Mouse (Mus musculus): Measurements from ENCODE around the gene 1600002K03Rik. TPM values are rescaled to one million over a fixed set of nuclear protein-coding genes. Genes with fewer than 3 reads are reported as not detected.

Gene 1600002K03Rik
- polyA plus RNA-seq, 1 experiment = 8.4 TPM

GRCm38 (mm10) chr10:80193976-80194375 is 21.2 kb downstream of the 1600002K03Rik start:
- no peak overlapping the region for H3K4me3 ChIP-seq (ENCODE audit: insufficient read depth, low read length)
- H3K27ac ChIP-seq (ENCODE audit: insufficient read depth, low read length) = no peak overlapping the region
- peaks cover 2% of the 10 kb centered on the region; the same call in 1 of the 2 replicates for H3K4me1 ChIP-seq (ENCODE audit: control insufficient read depth, insufficient read depth, low read length)
- TF ChIP-seq CTCF (IDR thresholded peaks at IDR 0.05; ENCODE audit: borderline replicate concordance, insufficient read depth, low read length) (no peak), POLR2A (IDR thresholded peaks at IDR 0.05; ENCODE audit: low read depth, low read length) (no peak)

- Histone ChIP-seq H3K4me1 (ENCODE audit: control insufficient read depth, insufficient read depth, low read length) (peaks cover 2% of the 10 kb centered on the region; the same call in 1 of the 2 replicates), H3K4me3 (ENCODE audit: insufficient read depth, low read length) (no peak overlapping the region), H3K27ac (ENCODE audit: insufficient read depth, low read length) (no peak overlapping the region)
- TF ChIP-seq POLR2A (IDR thresholded peaks at IDR 0.05; ENCODE audit: low read depth, low read length) (no peak), CTCF (IDR thresholded peaks at IDR 0.05; ENCODE audit: borderline replicate concordance, insufficient read depth, low read length) (no peak)
These were observed 21.7 kb downstream of the 1600002K03Rik start for GRCm38 (mm10) chr10:80194441-80194840.

- TF ChIP-seq POLR2A (IDR thresholded peaks at IDR 0.05; ENCODE audit: low read depth, low read length) (no peak), CTCF (IDR thresholded peaks at IDR 0.05; ENCODE audit: borderline replicate concordance, insufficient read depth, low read length) (no peak)
- H3K27ac ChIP-seq (ENCODE audit: insufficient read depth, low read length) = no peak overlapping the region
- H3K4me3 ChIP-seq (ENCODE audit: insufficient read depth, low read length) = no peak overlapping the region
- no peaks in the 10 kb centered on the region for H3K4me1 ChIP-seq (ENCODE audit: control insufficient read depth, insufficient read depth, low read length)
These were observed 23.4 kb downstream of the 1600002K03Rik start for GRCm38 (mm10) chr10:80196167-80196566.

- H3K4me1 ChIP-seq (ENCODE audit: control insufficient read depth, insufficient read depth, low read length) = no peaks in the 10 kb centered on the region
- no peak overlapping the region for H3K4me3 ChIP-seq (ENCODE audit: insufficient read depth, low read length)
- TF ChIP-seq CTCF (IDR thresholded peaks at IDR 0.05; ENCODE audit: borderline replicate concordance, insufficient read depth, low read length) = no peak
- TF ChIP-seq POLR2A (IDR thresholded peaks at IDR 0.05; ENCODE audit: low read depth, low read length) = no peak
- no peak overlapping the region for H3K27ac ChIP-seq (ENCODE audit: insufficient read depth, low read length)
These were observed 24.2 kb downstream of the 1600002K03Rik start for GRCm38 (mm10) chr10:80196778-80197581.

GRCm38 (mm10) chr10:80199440-80200008 is 26.8 kb downstream of the 1600002K03Rik start:
- H3K27ac ChIP-seq (ENCODE audit: insufficient read depth, low read length) = no peak overlapping the region
- H3K4me1 ChIP-seq (ENCODE audit: control insufficient read depth, insufficient read depth, low read length) = no peaks in the 10 kb centered on the region
- TF ChIP-seq CTCF (IDR thresholded peaks at IDR 0.05; ENCODE audit: borderline replicate concordance, insufficient read depth, low read length) (peak; percentile 79; the same call in 1 of the 2 replicates), POLR2A (IDR thresholded peaks at IDR 0.05; ENCODE audit: low read depth, low read length) (no peak)
- no peak overlapping the region for H3K4me3 ChIP-seq (ENCODE audit: insufficient read depth, low read length)

GRCm38 (mm10) chr10:80200485-80200884 is 27.7 kb downstream of the 1600002K03Rik start:
- Histone ChIP-seq H3K4me1 (ENCODE audit: control insufficient read depth, insufficient read depth, low read length) (no peaks in the 10 kb centered on the region), H3K4me3 (ENCODE audit: insufficient read depth, low read length) (no peak overlapping the region), H3K27ac (ENCODE audit: insufficient read depth, low read length) (no peak overlapping the region)
- TF ChIP-seq POLR2A (IDR thresholded peaks at IDR 0.05; ENCODE audit: low read depth, low read length) (no peak), CTCF (IDR thresholded peaks at IDR 0.05; ENCODE audit: borderline replicate concordance, insufficient read depth, low read length) (no peak)

GRCm38 (mm10) chr10:80204055-80204454 is 31.3 kb downstream of the 1600002K03Rik start:
- Histone ChIP-seq H3K27ac (ENCODE audit: insufficient read depth, low read length) (no peak overlapping the region), H3K4me3 (ENCODE audit: insufficient read depth, low read length) (no peak overlapping the region), H3K4me1 (ENCODE audit: control insufficient read depth, insufficient read depth, low read length) (no peaks in the 10 kb centered on the region)
- TF ChIP-seq POLR2A (IDR thresholded peaks at IDR 0.05; ENCODE audit: low read depth, low read length) = no peak
- TF ChIP-seq CTCF (IDR thresholded peaks at IDR 0.05; ENCODE audit: borderline replicate concordance, insufficient read depth, low read length) = no peak

GRCm38 (mm10) chr10:80207201-80207600 is 34.5 kb downstream of the 1600002K03Rik start:
- TF ChIP-seq CTCF (IDR thresholded peaks at IDR 0.05; ENCODE audit: borderline replicate concordance, insufficient read depth, low read length) (no peak), POLR2A (IDR thresholded peaks at IDR 0.05; ENCODE audit: low read depth, low read length) (no peak)
- no peak overlapping the region for H3K4me3 ChIP-seq (ENCODE audit: insufficient read depth, low read length)
- H3K4me1 ChIP-seq (ENCODE audit: control insufficient read depth, insufficient read depth, low read length) = no peaks in the 10 kb centered on the region
- no peak overlapping the region for H3K27ac ChIP-seq (ENCODE audit: insufficient read depth, low read length)

GRCm38 (mm10) chr10:80207676-80208075 is 34.9 kb downstream of the 1600002K03Rik start:
- no peaks in the 10 kb centered on the region for H3K4me1 ChIP-seq (ENCODE audit: control insufficient read depth, insufficient read depth, low read length)
- no peak overlapping the region for H3K27ac ChIP-seq (ENCODE audit: insufficient read depth, low read length)
- H3K4me3 ChIP-seq (ENCODE audit: insufficient read depth, low read length) = no peak overlapping the region
- TF ChIP-seq CTCF (IDR thresholded peaks at IDR 0.05; ENCODE audit: borderline replicate concordance, insufficient read depth, low read length) = no peak
- TF ChIP-seq POLR2A (IDR thresholded peaks at IDR 0.05; ENCODE audit: low read depth, low read length) = no peak

- no peak for TF ChIP-seq CTCF (IDR thresholded peaks at IDR 0.05; ENCODE audit: borderline replicate concordance, insufficient read depth, low read length)
- no peak for TF ChIP-seq POLR2A (IDR thresholded peaks at IDR 0.05; ENCODE audit: low read depth, low read length)
- no peak overlapping the region for H3K27ac ChIP-seq (ENCODE audit: insufficient read depth, low read length)
- no peak overlapping the region for H3K4me3 ChIP-seq (ENCODE audit: insufficient read depth, low read length)
- no peaks in the 10 kb centered on the region for H3K4me1 ChIP-seq (ENCODE audit: control insufficient read depth, insufficient read depth, low read length)
These were observed 35.5 kb downstream of the 1600002K03Rik start for GRCm38 (mm10) chr10:80208248-80208647.

All from embryonic fibroblast, embryonic 13.5 days (primary cell).